Mouse (Mus musculus) bone marrow macrophage, adult 2 months (primary cell): ENCODE results near the gene Gm11549. TPM values are rescaled to one million over a fixed set of nuclear protein-coding genes. Genes with fewer than 3 reads are reported as not detected.

Source experiments
- H3K27ac ChIP-seq: 2 replicates; pipeline ENCODE4 v1.5.1; 2012; ENCODE audit warnings: low read depth, low read length; ENCODE audit not compliant: insufficient read depth
- H3K4me1 ChIP-seq: 2 replicates; pipeline ENCODE4 v1.6.1; 2012; ENCODE audit warnings: low read length; ENCODE audit not compliant: control insufficient read depth, insufficient read depth
- H3K4me3 ChIP-seq: 2 replicates; pipeline ENCODE4 v1.5.1; 2012; ENCODE audit warnings: mild to moderate bottlenecking, low read length, moderate library complexity; ENCODE audit not compliant: insufficient read depth
- CTCF ChIP-seq: IDR thresholded peaks from 2 replicates; pipeline ENCODE4 v1.5.1; 2012; ENCODE audit warnings: low read depth, mild to moderate bottlenecking, low read length, moderate library complexity
- POLR2A ChIP-seq: IDR thresholded peaks from 2 replicates; pipeline ENCODE4 v1.6.1; 2012; ENCODE audit warnings: mild to moderate bottlenecking, low read depth, low read length, borderline replicate concordance
- polyA plus RNA-seq: library from polyadenylated mRNA; stranded (reverse); fragments of >200 nt; gene quantifications from 2 replicates; pipeline ENCODE4 v1.2.4, GENCODE M21; 2012; ENCODE audit not compliant: missing spikeins, insufficient read depth, insufficient read length

Gm11549 gene
- polyA plus RNA-seq, 1 experiment = not detected

DNA sequence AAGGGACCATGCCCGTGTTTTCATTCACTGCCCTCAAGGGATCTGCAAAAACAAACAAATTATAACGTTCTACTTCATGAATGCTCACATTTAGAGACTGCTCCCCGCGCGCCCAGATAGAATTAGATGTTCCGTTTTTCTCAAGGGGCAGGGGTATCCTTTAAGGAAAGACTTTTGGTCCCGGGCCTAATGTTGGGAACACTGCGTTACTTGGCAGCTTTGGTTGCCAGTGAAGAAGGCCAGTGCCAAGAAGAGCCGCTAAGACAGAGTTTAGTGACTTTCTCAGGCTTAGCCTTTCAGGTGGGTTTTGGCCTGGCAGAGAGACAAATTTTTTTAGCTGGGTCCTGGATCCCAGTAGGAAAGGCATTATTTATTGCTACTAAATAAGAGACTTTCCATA is 25.3 kb downstream of the Gm11549 start:
- Histone ChIP-seq H3K4me1 (peaks cover 16% of the 10 kb centered on the region), H3K4me3 (no peak overlapping the region), H3K27ac (no peak overlapping the region)
- no peak for TF ChIP-seq POLR2A
- no peak for TF ChIP-seq CTCF

DNA sequence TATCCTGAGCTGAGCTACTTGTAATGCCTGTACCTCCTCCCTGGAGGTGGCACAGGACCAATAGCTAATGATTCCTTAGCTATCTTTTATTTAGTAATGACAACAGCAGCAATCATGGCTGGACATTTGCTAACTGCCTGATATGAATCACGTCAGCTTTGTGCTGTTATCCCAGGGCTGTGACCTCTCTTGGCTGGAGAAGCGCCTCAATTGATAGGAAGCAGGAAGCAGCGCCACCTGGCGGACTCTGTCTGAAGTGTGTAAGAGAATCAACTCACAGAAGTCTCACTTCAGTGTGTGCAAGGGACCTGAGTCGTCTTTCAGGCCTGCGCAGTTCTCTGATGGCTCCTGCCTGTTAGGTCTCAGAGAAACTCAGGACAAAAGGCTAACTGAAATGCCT is 26.2 kb downstream of the Gm11549 start:
- TF ChIP-seq POLR2A (no peak), CTCF (peak; percentile 64)
- Histone ChIP-seq H3K27ac (no peak overlapping the region), H3K4me3 (no peak overlapping the region), H3K4me1 (peaks cover 17% of the 10 kb centered on the region)

DNA sequence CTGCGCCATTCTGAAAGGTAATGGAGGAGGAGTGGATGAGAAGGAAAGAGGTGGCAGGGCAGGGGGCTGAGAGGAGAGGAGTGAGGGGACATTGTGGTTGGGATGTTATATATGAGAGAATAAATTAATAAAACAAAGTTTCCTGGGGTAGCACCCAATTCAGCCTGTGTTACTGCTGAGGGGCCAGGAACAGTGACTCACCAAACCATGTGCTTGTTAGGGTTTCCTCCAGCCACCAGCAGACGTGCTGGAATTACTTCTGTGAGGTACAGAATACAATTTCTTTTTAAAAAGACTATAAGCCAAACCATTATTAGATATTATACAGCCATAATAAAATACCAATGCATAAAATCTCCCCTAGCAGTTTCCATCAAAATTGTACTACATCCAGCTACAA is 27.0 kb downstream of the Gm11549 start:
- H3K27ac ChIP-seq = no peak overlapping the region
- H3K4me1 ChIP-seq = peaks cover 17% of the 10 kb centered on the region
- TF ChIP-seq POLR2A = no peak
- TF ChIP-seq CTCF = no peak
- H3K4me3 ChIP-seq = no peak overlapping the region

DNA sequence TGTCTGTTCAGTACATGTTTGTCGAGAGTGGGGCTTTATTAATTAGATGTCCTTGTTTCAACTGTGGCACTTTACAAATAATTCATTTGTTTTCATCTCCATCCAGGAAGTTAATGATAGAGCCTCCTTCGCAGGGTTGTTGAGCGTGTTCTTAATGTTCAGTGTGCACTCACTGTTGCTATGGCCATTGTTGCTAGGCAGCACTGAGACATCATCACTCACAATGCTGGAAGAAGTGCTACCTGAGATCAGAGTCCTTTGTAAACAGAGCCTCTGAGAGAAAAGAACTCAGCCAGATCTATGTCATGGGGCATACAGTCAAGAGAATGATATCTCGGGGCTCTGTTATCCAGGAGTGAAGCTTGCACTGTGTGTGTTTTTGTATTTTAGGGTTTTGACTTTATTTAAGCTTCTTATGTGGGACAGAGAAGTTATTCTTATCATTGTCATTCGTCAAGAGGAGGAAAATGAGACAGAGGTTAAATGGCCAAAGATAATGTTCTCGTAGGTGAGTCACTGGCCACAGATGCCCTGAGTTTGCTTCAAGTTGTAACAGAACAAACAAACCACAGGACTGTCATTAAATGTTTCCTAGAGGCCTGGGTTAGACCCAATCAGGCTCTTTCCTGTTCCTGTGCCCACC is 27.9 kb downstream of the Gm11549 start:
- H3K4me1 ChIP-seq = peaks cover 18% of the 10 kb centered on the region
- no peak overlapping the region for H3K27ac ChIP-seq
- TF ChIP-seq CTCF = no peak
- no peak for TF ChIP-seq POLR2A
- H3K4me3 ChIP-seq = no peak overlapping the region

DNA sequence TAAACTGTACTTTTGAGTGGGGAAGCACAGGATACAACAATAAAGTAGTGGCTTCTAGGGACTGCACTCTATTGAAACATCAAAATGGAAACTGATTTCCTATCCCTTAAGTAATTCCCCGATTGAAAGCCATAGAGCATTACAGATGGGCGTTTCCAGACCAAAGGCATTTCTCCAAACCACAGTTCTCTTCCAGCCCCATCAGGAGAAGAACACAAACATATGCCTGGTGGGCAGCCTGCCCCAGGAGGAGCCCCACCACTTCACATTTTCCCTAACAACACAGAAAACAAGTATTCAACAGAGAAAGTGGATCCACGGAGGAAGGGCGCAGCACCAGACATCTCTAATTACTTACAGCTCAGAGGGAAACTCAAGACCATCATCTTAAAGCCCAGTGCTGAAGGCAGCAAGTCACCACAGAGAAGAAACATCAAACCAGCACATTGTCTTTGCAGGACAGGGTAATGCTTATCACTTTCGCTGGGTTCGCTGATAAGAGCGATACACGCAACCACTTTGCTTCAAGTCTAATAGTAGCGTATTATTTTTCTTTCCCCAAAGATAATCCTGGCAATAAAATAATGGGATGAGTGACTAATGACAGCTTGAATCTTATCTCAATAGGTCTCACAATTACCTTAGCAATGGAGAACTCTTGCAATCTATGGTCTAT is 28.8 kb downstream of the Gm11549 start:
- Histone ChIP-seq H3K27ac (no peak overlapping the region), H3K4me3 (no peak overlapping the region), H3K4me1 (peaks cover 23% of the 10 kb centered on the region)
- TF ChIP-seq CTCF (no peak), POLR2A (no peak)

DNA sequence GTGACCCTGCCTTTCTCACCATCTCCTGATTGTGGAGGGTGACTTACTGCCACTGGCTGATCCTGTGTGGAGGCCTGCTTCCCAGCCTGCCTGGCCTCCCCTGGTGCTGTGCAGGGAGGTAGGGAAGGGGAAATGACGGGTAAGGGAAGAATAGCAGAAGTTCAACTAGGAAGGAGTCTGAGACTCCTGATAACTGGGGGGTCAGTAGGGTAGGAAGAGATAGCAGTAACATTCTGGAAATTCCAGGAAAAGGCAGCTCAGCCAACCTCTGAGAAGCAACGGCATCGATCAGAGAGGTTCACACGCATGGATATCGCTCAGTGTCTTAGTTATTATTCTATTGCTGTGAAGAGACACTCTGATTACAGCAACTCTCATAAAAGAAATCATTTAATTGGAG is 30.1 kb downstream of the Gm11549 start:
- no peak for TF ChIP-seq POLR2A
- TF ChIP-seq CTCF = no peak
- Histone ChIP-seq H3K4me1 (peaks cover 21% of the 10 kb centered on the region), H3K4me3 (no peak overlapping the region), H3K27ac (no peak overlapping the region)

DNA sequence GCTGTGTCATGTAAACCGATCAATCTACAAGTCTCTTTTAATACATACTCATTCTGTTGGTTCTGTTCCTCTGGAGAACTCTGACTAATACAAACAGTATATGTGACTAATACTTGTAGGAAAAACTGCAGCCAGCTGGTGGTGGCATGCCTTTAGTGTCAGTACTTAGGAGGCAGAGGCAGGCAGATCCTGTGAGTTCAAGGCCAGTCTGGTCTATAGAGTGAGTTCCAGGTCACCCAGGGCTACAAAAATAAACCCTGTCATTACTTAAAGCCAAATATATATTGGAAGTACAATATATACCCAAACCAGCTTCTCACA is 32.1 kb downstream of the Gm11549 start:
- Histone ChIP-seq H3K4me3 (no peak overlapping the region), H3K27ac (no peak overlapping the region), H3K4me1 (peaks cover 13% of the 10 kb centered on the region)
- TF ChIP-seq POLR2A = no peak
- TF ChIP-seq CTCF = no peak

DNA sequence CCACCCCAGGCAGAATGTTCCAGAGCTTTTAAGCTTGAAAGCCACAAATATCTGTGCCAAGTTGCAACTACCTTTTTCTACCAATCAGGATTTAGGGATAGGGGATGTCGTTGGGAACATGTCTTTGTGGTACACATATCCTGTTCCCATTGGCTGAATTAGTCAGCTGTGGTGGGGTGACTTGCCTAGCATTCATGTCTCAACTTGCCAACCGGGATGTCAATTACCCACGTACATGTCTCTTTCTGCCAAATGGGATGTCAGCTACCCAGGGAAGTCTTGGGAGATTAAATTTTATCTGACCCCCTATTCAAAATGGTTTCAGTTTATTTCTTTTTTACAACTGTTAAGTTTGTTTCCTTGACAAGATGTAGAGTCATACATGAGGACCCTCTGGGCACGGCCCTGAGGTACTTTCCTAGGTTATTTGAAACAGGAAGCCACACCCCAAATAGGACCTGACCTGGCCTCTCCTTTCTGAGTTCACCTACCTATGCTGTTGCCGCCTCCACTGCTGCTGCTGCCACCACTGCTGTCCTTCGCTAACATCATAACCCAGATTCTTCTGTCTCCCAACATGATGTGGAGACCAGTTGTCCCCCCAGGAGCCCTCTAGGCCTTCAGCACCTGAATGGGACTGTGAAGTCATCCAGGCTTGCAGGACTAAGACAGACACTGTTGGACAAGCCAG is 32.6 kb downstream of the Gm11549 start:
- TF ChIP-seq CTCF = no peak
- no peak for TF ChIP-seq POLR2A
- no peak overlapping the region for H3K27ac ChIP-seq
- H3K4me1 ChIP-seq = peaks cover 11% of the 10 kb centered on the region
- H3K4me3 ChIP-seq = no peak overlapping the region

DNA sequence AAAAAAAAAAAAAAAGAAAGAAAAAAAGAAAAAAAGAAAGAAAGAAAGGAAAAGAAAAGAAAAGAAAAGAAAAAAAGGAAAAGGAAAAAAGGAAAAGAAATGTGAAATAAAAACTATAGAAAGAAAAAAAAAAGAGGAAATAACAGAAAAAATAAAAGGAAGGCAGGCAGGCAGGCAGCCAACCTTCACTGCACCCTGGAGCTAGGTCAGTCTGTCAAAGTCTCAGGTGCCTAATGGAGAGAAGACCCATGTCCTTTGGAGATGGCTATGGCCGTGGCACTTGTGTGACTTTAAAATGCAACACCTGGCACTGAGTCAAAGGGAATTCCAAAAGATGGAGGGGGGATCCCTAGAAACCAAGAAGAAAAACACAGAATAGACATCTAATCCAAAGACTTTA is 33.2 kb downstream of the Gm11549 start:
- Histone ChIP-seq H3K4me3 (no peak overlapping the region), H3K4me1 (peaks cover 11% of the 10 kb centered on the region), H3K27ac (no peak overlapping the region)
- TF ChIP-seq POLR2A (no peak), CTCF (no peak)

DNA sequence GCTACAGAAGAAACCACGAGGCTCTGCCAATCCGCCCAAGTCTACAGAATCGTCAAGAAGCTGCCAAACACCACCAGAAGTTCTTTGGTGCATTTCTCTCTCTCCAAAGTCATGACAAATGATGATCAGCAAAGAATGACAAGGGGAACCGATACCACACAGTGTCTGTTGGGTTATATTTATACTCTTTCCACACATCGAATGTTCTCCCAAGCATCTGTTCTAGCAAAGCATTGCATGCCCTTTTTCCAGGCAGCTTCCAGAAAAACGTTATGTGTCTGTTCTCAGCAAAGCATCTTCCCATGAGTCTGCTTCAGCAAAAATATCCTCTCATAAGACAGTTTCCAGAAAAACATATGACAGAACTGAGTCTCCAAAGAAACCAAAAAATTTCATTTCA is 34.7 kb downstream of the Gm11549 start:
- TF ChIP-seq CTCF = no peak
- no peak for TF ChIP-seq POLR2A
- Histone ChIP-seq H3K4me3 (no peak overlapping the region), H3K4me1 (peaks cover 13% of the 10 kb centered on the region), H3K27ac (no peak overlapping the region)

DNA sequence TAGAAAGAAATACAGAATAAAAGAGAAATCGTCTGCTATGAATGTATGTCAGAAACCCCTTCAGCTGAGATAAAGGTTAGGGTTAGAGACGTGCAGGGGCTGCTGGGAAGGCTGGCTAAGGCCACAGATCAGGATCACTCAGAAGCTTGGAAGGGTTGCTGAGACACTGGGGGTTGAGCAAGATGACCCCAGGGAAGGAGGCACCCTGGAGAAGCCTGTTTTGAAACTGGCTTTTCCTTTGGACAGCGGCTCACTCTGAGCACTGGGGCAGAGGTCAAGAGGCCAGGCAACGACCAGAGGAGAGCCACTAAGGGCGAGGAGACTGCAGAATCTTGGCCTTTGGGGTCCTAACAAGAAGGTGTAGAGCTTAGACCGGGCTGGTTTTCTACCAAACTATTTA is 35.4 kb downstream of the Gm11549 start:
- TF ChIP-seq CTCF (no peak), POLR2A (no peak)
- Histone ChIP-seq H3K27ac (no peak overlapping the region), H3K4me3 (no peak overlapping the region), H3K4me1 (peaks cover 12% of the 10 kb centered on the region)
